Mouse (Mus musculus): ENCODE results near the gene Spns3. TPM values are rescaled to one million over a fixed set of nuclear protein-coding genes. Genes with fewer than 3 reads are reported as not detected.
"Not testable (repeated sequence)": the region's sequence is repeated elsewhere in the genome, so short reads cannot be mapped to it uniquely, and the experiment has no call there.

The Spns3 gene
- polyA plus RNA-seq, 1 experiment from 2014 or later = 0.10 TPM

DNA sequence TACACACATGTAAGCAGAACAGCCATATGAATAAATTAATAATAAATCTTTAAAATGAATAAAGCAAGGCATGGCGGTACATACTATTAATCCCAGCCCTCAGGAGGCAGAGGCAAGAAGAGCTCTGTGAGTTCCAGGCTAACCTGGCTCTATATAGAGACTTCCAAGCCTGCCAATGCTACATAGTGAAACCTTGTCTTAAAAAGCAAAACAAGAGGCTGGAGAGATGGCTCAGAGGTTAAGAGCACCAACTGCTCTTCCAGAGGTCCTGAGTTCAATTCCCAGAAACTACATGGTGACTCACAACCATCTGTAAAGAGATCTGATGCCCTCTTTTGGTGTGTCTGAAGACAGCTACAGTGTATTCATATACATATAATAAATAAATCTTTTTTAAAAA is 6.6 kb downstream of the Spns3 start:
- not testable (repeated sequence) for H3K9ac ChIP-seq (ENCODE audit: low read length); H3K36me3 ChIP-seq (ENCODE audit: control insufficient read depth, insufficient read depth, low read length); H3K9me3 ChIP-seq (replicated peaks; ENCODE audit: control insufficient read depth, low read length); ATAC-seq; H3K27ac ChIP-seq (ENCODE audit: low read depth, low read length); H3K4me3 ChIP-seq (ENCODE audit: low read depth, low read length); DNase-seq (ENCODE audit: low spot score); H3K27me3 ChIP-seq (replicated peaks; ENCODE audit: control insufficient read depth, insufficient read depth, low read length); H3K4me1 ChIP-seq (ENCODE audit: control insufficient read depth, insufficient read depth, low read length); H3K4me2 ChIP-seq (ENCODE audit: low read length)
- 89% methylated on average over 1 of the region's 1 CpGs for WGBS

DNA sequence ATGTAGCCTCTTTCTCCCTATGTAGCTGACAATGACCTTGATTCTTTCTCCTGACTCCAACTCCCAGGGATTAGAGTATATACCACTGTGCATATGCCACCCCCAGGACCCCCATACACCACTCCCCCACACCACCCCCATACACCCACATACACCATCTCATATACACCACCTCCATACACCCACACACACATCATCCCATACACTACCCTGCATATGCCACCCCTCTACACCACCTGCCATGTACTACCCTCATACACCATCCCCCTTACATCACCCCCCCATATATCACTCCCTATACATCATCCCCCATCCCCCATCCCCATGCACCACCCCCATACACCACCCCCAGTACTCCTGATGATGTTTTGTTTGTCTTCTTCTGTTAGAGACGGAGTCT is 7.7 kb downstream of the Spns3 start:
- WGBS = 87% methylated on average over 1 of the region's 1 CpGs
- Histone ChIP-seq H3K27me3 (replicated peaks; ENCODE audit: control insufficient read depth, insufficient read depth, low read length) (no peaks in the 10 kb centered on the region), H3K4me1 (ENCODE audit: control insufficient read depth, insufficient read depth, low read length) (no peaks in the 10 kb centered on the region), H3K9me3 (replicated peaks; ENCODE audit: control insufficient read depth, low read length) (no peaks in the 10 kb centered on the region), H3K36me3 (ENCODE audit: control insufficient read depth, insufficient read depth, low read length) (no peaks in the 10 kb centered on the region), H3K27ac (ENCODE audit: low read depth, low read length) (no peak overlapping the region), H3K4me3 (ENCODE audit: low read depth, low read length) (no peak overlapping the region), H3K9ac (ENCODE audit: low read length) (no peak overlapping the region), H3K4me2 (ENCODE audit: low read length) (no peak overlapping the region)
- ATAC-seq (no peak), DNase-seq (ENCODE audit: low spot score) (no peak)

GRCm38 (mm10) chr11:72541928-72542327 is 8.4 kb downstream of the Spns3 start:
- WGBS = 64% methylated on average over 10 of the region's 10 CpGs
- H3K36me3 ChIP-seq (ENCODE audit: control insufficient read depth, insufficient read depth, low read length) = no peaks in the 10 kb centered on the region
- H3K9me3 ChIP-seq (replicated peaks; ENCODE audit: control insufficient read depth, low read length) = no peaks in the 10 kb centered on the region
- ATAC-seq = no peak
- H3K27ac ChIP-seq (ENCODE audit: low read depth, low read length) = no peak overlapping the region
- no peaks in the 10 kb centered on the region for H3K27me3 ChIP-seq (replicated peaks; ENCODE audit: control insufficient read depth, insufficient read depth, low read length)
- no peak overlapping the region for H3K4me3 ChIP-seq (ENCODE audit: low read depth, low read length)
- no peak overlapping the region for H3K4me2 ChIP-seq (ENCODE audit: low read length)
- DNase-seq (ENCODE audit: low spot score) = no peak
- H3K4me1 ChIP-seq (ENCODE audit: control insufficient read depth, insufficient read depth, low read length) = no peaks in the 10 kb centered on the region
- H3K9ac ChIP-seq (ENCODE audit: low read length) = no peak overlapping the region

DNA sequence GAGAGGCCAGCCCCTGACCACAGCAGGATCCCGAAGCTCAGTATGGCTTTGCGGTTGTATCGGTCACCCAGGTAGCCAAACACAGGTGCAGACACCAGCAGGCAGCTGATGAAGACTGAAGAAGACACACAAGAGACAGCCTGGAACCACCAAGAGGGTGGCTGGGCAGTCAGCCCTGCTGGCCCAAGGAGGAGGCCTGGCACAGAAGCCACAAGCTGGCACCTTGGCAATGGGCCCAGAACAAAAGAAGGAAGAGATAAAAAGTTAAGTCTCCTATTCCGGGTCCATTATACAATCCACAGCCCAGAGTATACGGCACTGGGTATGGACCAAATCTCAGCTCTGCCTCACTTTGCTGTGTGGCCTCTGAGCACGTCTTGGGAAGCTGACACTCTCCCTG is 9.9 kb downstream of the Spns3 start:
- WGBS = 85% methylated on average over 6 of the region's 6 CpGs
- Histone ChIP-seq H3K27me3 (replicated peaks; ENCODE audit: control insufficient read depth, insufficient read depth, low read length) (no peaks in the 10 kb centered on the region), H3K4me1 (ENCODE audit: control insufficient read depth, insufficient read depth, low read length) (no peaks in the 10 kb centered on the region), H3K9me3 (replicated peaks; ENCODE audit: control insufficient read depth, low read length) (no peaks in the 10 kb centered on the region), H3K36me3 (ENCODE audit: control insufficient read depth, insufficient read depth, low read length) (no peaks in the 10 kb centered on the region), H3K4me3 (ENCODE audit: low read depth, low read length) (no peak overlapping the region), H3K27ac (ENCODE audit: low read depth, low read length) (no peak overlapping the region), H3K9ac (ENCODE audit: low read length) (no peak overlapping the region), H3K4me2 (ENCODE audit: low read length) (no peak overlapping the region)
- DNase-seq (ENCODE audit: low spot score) (no peak), ATAC-seq (no peak)

DNA sequence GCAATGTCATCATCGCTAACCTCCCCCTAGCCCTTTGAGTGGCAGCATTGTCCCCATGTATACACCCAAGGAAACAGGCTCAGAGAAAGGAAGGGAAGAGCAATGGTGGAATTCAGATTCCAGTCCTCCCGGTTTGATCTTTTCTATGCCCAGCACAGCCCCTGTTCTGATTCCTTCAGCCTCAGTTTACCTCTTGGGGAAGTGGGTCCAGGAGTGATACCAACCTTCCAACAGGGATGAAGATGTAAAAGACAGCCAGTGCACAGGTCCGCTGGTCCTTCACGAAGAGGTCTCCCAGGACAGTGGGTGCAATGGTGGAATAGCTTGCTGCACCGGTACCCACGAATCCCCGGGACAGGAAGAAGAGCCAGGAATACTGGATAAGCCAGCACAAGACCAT is 11.5 kb downstream of the Spns3 start:
- Histone ChIP-seq H3K27ac (ENCODE audit: low read depth, low read length) (no peak overlapping the region), H3K36me3 (ENCODE audit: control insufficient read depth, insufficient read depth, low read length) (no peaks in the 10 kb centered on the region), H3K27me3 (replicated peaks; ENCODE audit: control insufficient read depth, insufficient read depth, low read length) (no peaks in the 10 kb centered on the region), H3K4me2 (ENCODE audit: low read length) (no peak overlapping the region), H3K9ac (ENCODE audit: low read length) (no peak overlapping the region), H3K4me1 (ENCODE audit: control insufficient read depth, insufficient read depth, low read length) (no peaks in the 10 kb centered on the region), H3K9me3 (replicated peaks; ENCODE audit: control insufficient read depth, low read length) (no peaks in the 10 kb centered on the region), H3K4me3 (ENCODE audit: low read depth, low read length) (no peak overlapping the region)
- DNase-seq (ENCODE audit: low spot score) (no peak), ATAC-seq (no peak)
- WGBS = 91% methylated on average over 7 of the region's 7 CpGs

- no peak for ATAC-seq
- no peaks in the 10 kb centered on the region for H3K9me3 ChIP-seq (replicated peaks; ENCODE audit: control insufficient read depth, low read length)
- WGBS = 77% methylated on average over 8 of the region's 8 CpGs
Measured at GRCm38 (mm10) chr11:72538037-72538755, 12.1 kb downstream of the Spns3 start.

DNA sequence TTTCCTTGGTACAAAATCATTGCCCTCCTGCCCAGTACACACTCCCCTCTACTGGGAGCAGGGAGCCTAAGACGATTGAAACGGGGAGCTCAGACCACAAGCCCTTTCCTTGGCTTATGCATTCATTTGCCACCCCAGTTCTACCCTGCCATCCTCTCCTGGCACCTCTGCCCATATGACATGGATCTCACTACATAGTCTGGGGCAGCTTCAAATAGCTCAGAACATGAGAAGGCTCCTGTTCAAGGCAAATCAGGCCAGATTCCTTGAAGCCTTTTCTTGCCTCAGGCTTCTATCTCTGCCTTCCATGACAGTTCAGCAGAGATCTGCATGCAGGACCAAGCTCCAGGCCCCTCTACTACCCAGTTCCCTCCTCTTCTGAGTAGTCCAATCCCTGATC is 12.8 kb downstream of the Spns3 start:
- Histone ChIP-seq H3K27me3 (replicated peaks; ENCODE audit: control insufficient read depth, insufficient read depth, low read length) (no peaks in the 10 kb centered on the region), H3K4me1 (ENCODE audit: control insufficient read depth, insufficient read depth, low read length) (no peaks in the 10 kb centered on the region), H3K4me2 (ENCODE audit: low read length) (no peak overlapping the region), H3K27ac (ENCODE audit: low read depth, low read length) (no peak overlapping the region), H3K9me3 (replicated peaks; ENCODE audit: control insufficient read depth, low read length) (no peaks in the 10 kb centered on the region), H3K36me3 (ENCODE audit: control insufficient read depth, insufficient read depth, low read length) (no peaks in the 10 kb centered on the region), H3K9ac (ENCODE audit: low read length) (no peak overlapping the region), H3K4me3 (ENCODE audit: low read depth, low read length) (no peak overlapping the region)
- no peak for DNase-seq (ENCODE audit: low spot score)
- WGBS = 95% methylated on average over 2 of the region's 2 CpGs
- ATAC-seq = no peak

More at GRCm38 (mm10) chr11:72538037-72538755, 12.1 kb downstream of the Spns3 start:
- no peak overlapping the region for H3K27ac ChIP-seq (ENCODE audit: low read depth, low read length)
- DNase-seq (ENCODE audit: low spot score) = no peak
- no peak overlapping the region for H3K4me3 ChIP-seq (ENCODE audit: low read depth, low read length)
- H3K4me2 ChIP-seq (ENCODE audit: low read length) = no peak overlapping the region
- H3K4me1 ChIP-seq (ENCODE audit: control insufficient read depth, insufficient read depth, low read length) = no peaks in the 10 kb centered on the region
- H3K36me3 ChIP-seq (ENCODE audit: control insufficient read depth, insufficient read depth, low read length) = no peaks in the 10 kb centered on the region
- H3K27me3 ChIP-seq (replicated peaks; ENCODE audit: control insufficient read depth, insufficient read depth, low read length) = no peaks in the 10 kb centered on the region
- H3K9ac ChIP-seq (ENCODE audit: low read length) = no peak overlapping the region

GRCm38 (mm10) chr11:72535519-72535918 is 14.8 kb downstream of the Spns3 start:
- H3K4me3 ChIP-seq (ENCODE audit: low read depth, low read length) = no peak overlapping the region
- no peak overlapping the region for H3K4me2 ChIP-seq (ENCODE audit: low read length)
- ATAC-seq = no peak
- H3K27ac ChIP-seq (ENCODE audit: low read depth, low read length) = no peak overlapping the region
- no peaks in the 10 kb centered on the region for H3K9me3 ChIP-seq (replicated peaks; ENCODE audit: control insufficient read depth, low read length)
- 84% methylated on average over 3 of the region's 3 CpGs for WGBS
- H3K27me3 ChIP-seq (replicated peaks; ENCODE audit: control insufficient read depth, insufficient read depth, low read length) = no peaks in the 10 kb centered on the region
- no peaks in the 10 kb centered on the region for H3K4me1 ChIP-seq (ENCODE audit: control insufficient read depth, insufficient read depth, low read length)
- H3K9ac ChIP-seq (ENCODE audit: low read length) = no peak overlapping the region
- H3K36me3 ChIP-seq (ENCODE audit: control insufficient read depth, insufficient read depth, low read length) = no peaks in the 10 kb centered on the region
- no peak for DNase-seq (ENCODE audit: low spot score)

GRCm38 (mm10) chr11:72532890-72533289 is 17.4 kb downstream of the Spns3 start:
- no peak overlapping the region for H3K27ac ChIP-seq (ENCODE audit: low read depth, low read length)
- DNase-seq (ENCODE audit: low spot score) = no peak
- no peak overlapping the region for H3K4me3 ChIP-seq (ENCODE audit: low read depth, low read length)
- H3K9ac ChIP-seq (ENCODE audit: low read length) = no peak overlapping the region
- no peaks in the 10 kb centered on the region for H3K27me3 ChIP-seq (replicated peaks; ENCODE audit: control insufficient read depth, insufficient read depth, low read length)
- no peaks in the 10 kb centered on the region for H3K9me3 ChIP-seq (replicated peaks; ENCODE audit: control insufficient read depth, low read length)
- no peaks in the 10 kb centered on the region for H3K36me3 ChIP-seq (ENCODE audit: control insufficient read depth, insufficient read depth, low read length)
- H3K4me1 ChIP-seq (ENCODE audit: control insufficient read depth, insufficient read depth, low read length) = no peaks in the 10 kb centered on the region
- WGBS = 86% methylated on average over 3 of the region's 3 CpGs
- no peak for ATAC-seq
- no peak overlapping the region for H3K4me2 ChIP-seq (ENCODE audit: low read length)
